Mouse (Mus musculus): ENCODE data around the gene Igsf9. TPM values are rescaled to one million over a fixed set of nuclear protein-coding genes. Genes with fewer than 3 reads are reported as not detected.

Gene Igsf9
- polyA plus RNA-seq, 1 experiment from 2014 or later: 29.6 TPM

GRCm38 (mm10) chr1:172441935-172442445 is 39.6 kb upstream of the Igsf9 start:
- Histone ChIP-seq H3K4me3 (ENCODE audit: low read depth, low read length) (no peak overlapping the region), H3K4me2 (ENCODE audit: low read depth, low read length) (no peak overlapping the region), H3K9me3 (ENCODE audit: control insufficient read depth, low read length) (no peaks in the 10 kb centered on the region), H3K9ac (replicated peaks; ENCODE audit: low read depth, low read length) (no peak overlapping the region), H3K27me3 (ENCODE audit: control insufficient read depth, insufficient read depth, low read length) (no peaks in the 10 kb centered on the region), H3K27ac (ENCODE audit: low read depth, low read length) (no peak overlapping the region), H3K36me3 (ENCODE audit: control insufficient read depth, insufficient read depth, low read length) (no peaks in the 10 kb centered on the region), H3K4me1 (ENCODE audit: control insufficient read depth, insufficient read depth, low read length) (no peaks in the 10 kb centered on the region)
- WGBS: 90% methylated on average over 9 of the region's 9 CpGs
- no peak for ATAC-seq (ENCODE audit: low read depth)

DNA sequence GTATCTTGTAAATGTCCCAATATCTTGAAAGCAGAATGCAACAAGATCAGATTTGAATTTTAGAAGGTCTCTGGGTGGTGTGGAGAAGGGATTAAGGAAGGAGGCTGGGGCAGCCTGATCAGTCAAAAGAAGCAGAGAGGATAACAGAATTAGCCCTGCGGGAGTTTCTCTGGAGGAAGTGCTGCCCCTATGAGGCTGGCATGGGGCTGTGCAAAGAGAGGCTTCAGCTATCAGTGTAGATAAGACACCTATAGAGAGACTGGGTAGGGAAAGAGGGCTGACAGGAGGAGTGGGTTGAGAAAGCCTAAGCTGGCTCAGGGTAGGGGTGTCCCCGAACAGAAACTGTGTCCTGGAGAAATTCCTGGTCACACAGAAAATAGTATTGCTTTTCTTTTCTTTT is 31.4 kb upstream of the Igsf9 start:
- no peaks in the 10 kb centered on the region for H3K27me3 ChIP-seq (ENCODE audit: control insufficient read depth, insufficient read depth, low read length)
- no peaks in the 10 kb centered on the region for H3K9me3 ChIP-seq (ENCODE audit: control insufficient read depth, low read length)
- no peaks in the 10 kb centered on the region for H3K4me1 ChIP-seq (ENCODE audit: control insufficient read depth, insufficient read depth, low read length)
- H3K4me3 ChIP-seq (ENCODE audit: low read depth, low read length): no peak overlapping the region
- H3K36me3 ChIP-seq (ENCODE audit: control insufficient read depth, insufficient read depth, low read length): no peaks in the 10 kb centered on the region
- ATAC-seq (ENCODE audit: low read depth): no peak
- 38% methylated on average over 2 of the region's 2 CpGs for whole genome bisulfite sequencing
- H3K4me2 ChIP-seq (ENCODE audit: low read depth, low read length): no peak overlapping the region
- no peak overlapping the region for H3K9ac ChIP-seq (replicated peaks; ENCODE audit: low read depth, low read length)
- H3K27ac ChIP-seq (ENCODE audit: low read depth, low read length): no peak overlapping the region

- H3K4me2 ChIP-seq (ENCODE audit: low read depth, low read length): no peak overlapping the region
- H3K27me3 ChIP-seq (ENCODE audit: control insufficient read depth, insufficient read depth, low read length): no peaks in the 10 kb centered on the region
- no peak overlapping the region for H3K27ac ChIP-seq (ENCODE audit: low read depth, low read length)
- H3K4me3 ChIP-seq (ENCODE audit: low read depth, low read length): no peak overlapping the region
- H3K36me3 ChIP-seq (ENCODE audit: control insufficient read depth, insufficient read depth, low read length): no peaks in the 10 kb centered on the region
- 35% methylated on average over 17 of the region's 17 CpGs for WGBS
- no peaks in the 10 kb centered on the region for H3K4me1 ChIP-seq (ENCODE audit: control insufficient read depth, insufficient read depth, low read length)
- H3K9ac ChIP-seq (replicated peaks; ENCODE audit: low read depth, low read length): no peak overlapping the region
- no peaks in the 10 kb centered on the region for H3K9me3 ChIP-seq (ENCODE audit: control insufficient read depth, low read length)
- ATAC-seq (ENCODE audit: low read depth): no peak
Measured at GRCm38 (mm10) chr1:172450848-172451470, 30.6 kb upstream of the Igsf9 start.

DNA sequence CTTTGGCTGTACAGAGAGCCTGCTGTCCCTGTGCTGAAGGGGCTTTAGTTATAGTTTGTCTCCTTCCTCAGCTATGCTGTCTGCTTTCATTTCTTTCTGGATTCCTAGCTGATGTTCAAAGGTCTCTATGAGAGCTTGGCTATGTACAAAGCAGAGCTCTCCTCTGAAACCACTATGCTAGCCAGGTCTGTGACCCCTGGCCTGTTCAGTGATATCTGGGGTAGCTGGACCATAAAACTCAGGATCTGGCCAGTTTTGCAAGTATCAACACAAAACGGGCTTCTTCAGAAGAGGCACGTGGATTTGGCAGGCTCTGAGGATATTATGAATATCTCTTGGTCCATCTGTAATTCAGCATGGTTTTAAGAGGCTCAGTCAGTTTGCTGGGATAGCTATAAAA is 28.7 kb upstream of the Igsf9 start:
- Histone ChIP-seq H3K4me1 (ENCODE audit: control insufficient read depth, insufficient read depth, low read length) (no peaks in the 10 kb centered on the region), H3K9me3 (ENCODE audit: control insufficient read depth, low read length) (no peaks in the 10 kb centered on the region), H3K4me2 (ENCODE audit: low read depth, low read length) (no peak overlapping the region), H3K4me3 (ENCODE audit: low read depth, low read length) (no peak overlapping the region), H3K9ac (replicated peaks; ENCODE audit: low read depth, low read length) (no peak overlapping the region), H3K27me3 (ENCODE audit: control insufficient read depth, insufficient read depth, low read length) (no peaks in the 10 kb centered on the region), H3K27ac (ENCODE audit: low read depth, low read length) (no peak overlapping the region), H3K36me3 (ENCODE audit: control insufficient read depth, insufficient read depth, low read length) (no peaks in the 10 kb centered on the region)
- WGBS: 81% methylated on average over 2 of the region's 2 CpGs
- ATAC-seq (ENCODE audit: low read depth): no peak

DNA sequence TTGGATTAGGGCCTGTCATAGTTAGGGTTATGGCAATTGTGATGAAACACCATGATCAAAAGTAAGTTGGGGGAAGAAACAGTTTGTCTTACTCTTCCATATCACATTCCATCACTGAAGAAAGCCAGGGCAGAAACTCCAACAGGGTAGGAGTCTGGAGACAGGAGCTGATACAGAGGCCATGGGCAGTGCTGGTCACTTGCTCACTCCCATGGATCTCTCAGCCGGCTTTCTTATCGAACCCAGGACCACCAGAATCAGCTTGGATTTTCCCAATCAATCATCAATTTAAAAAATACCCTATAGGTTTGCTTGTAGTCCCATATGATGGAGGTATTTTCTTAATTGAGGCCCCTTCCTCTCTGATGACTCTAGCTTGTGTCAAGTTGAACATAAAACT is 27.8 kb upstream of the Igsf9 start:
- Histone ChIP-seq H3K36me3 (ENCODE audit: control insufficient read depth, insufficient read depth, low read length) (no peaks in the 10 kb centered on the region), H3K9ac (replicated peaks; ENCODE audit: low read depth, low read length) (no peak overlapping the region), H3K27me3 (ENCODE audit: control insufficient read depth, insufficient read depth, low read length) (no peaks in the 10 kb centered on the region), H3K4me1 (ENCODE audit: control insufficient read depth, insufficient read depth, low read length) (no peaks in the 10 kb centered on the region), H3K4me2 (ENCODE audit: low read depth, low read length) (no peak overlapping the region), H3K4me3 (ENCODE audit: low read depth, low read length) (no peak overlapping the region), H3K9me3 (ENCODE audit: control insufficient read depth, low read length) (no peaks in the 10 kb centered on the region), H3K27ac (ENCODE audit: low read depth, low read length) (no peak overlapping the region)
- ATAC-seq (ENCODE audit: low read depth): no peak
- WGBS: 91% methylated on average over 2 of the region's 2 CpGs

- Histone ChIP-seq H3K36me3 (ENCODE audit: control insufficient read depth, insufficient read depth, low read length) (no peaks in the 10 kb centered on the region), H3K4me1 (ENCODE audit: control insufficient read depth, insufficient read depth, low read length) (no peaks in the 10 kb centered on the region), H3K27ac (ENCODE audit: low read depth, low read length) (no peak overlapping the region), H3K4me2 (ENCODE audit: low read depth, low read length) (no peak overlapping the region), H3K4me3 (ENCODE audit: low read depth, low read length) (no peak overlapping the region), H3K9me3 (ENCODE audit: control insufficient read depth, low read length) (no peaks in the 10 kb centered on the region), H3K9ac (replicated peaks; ENCODE audit: low read depth, low read length) (no peak overlapping the region), H3K27me3 (ENCODE audit: control insufficient read depth, insufficient read depth, low read length) (no peaks in the 10 kb centered on the region)
- ATAC-seq (ENCODE audit: low read depth): no peak
- WGBS: 14% methylated on average over 4 of the region's 4 CpGs
Measured at GRCm38 (mm10) chr1:172455416-172455815, 26.2 kb upstream of the Igsf9 start.

GRCm38 (mm10) chr1:172456001-172456677 is 25.4 kb upstream of the Igsf9 start:
- no peak overlapping the region for H3K4me2 ChIP-seq (ENCODE audit: low read depth, low read length)
- no peaks in the 10 kb centered on the region for H3K36me3 ChIP-seq (ENCODE audit: control insufficient read depth, insufficient read depth, low read length)
- H3K4me1 ChIP-seq (ENCODE audit: control insufficient read depth, insufficient read depth, low read length): no peaks in the 10 kb centered on the region
- H3K4me3 ChIP-seq (ENCODE audit: low read depth, low read length): no peak overlapping the region
- no peaks in the 10 kb centered on the region for H3K9me3 ChIP-seq (ENCODE audit: control insufficient read depth, low read length)
- 80% methylated on average over 7 of the region's 7 CpGs for WGBS
- ATAC-seq (ENCODE audit: low read depth): no peak
- H3K27me3 ChIP-seq (ENCODE audit: control insufficient read depth, insufficient read depth, low read length): no peaks in the 10 kb centered on the region
- no peak overlapping the region for H3K9ac ChIP-seq (replicated peaks; ENCODE audit: low read depth, low read length)
- no peak overlapping the region for H3K27ac ChIP-seq (ENCODE audit: low read depth, low read length)

DNA sequence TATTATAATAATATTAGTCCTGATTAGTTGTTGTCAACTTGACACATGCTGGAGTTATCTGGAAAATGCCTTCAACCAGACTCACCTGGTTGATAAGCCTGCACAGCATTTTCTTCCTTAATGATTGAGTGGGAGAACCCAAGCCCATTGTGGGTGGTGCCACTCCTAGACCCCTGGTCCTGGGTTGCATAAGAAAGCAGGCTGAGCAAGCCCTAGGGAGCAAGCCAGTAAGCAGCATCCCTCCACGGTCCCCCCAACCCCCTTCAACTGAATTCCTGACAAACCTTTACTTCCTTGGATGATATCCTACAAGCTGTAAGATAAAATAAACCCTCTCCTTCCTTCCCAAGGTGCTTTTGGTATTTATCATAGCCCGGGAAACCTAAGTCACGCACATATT is 24.4 kb upstream of the Igsf9 start:
- Histone ChIP-seq H3K36me3 (ENCODE audit: control insufficient read depth, insufficient read depth, low read length) (no peaks in the 10 kb centered on the region), H3K27me3 (ENCODE audit: control insufficient read depth, insufficient read depth, low read length) (no peaks in the 10 kb centered on the region), H3K27ac (ENCODE audit: low read depth, low read length) (no peak overlapping the region), H3K4me3 (ENCODE audit: low read depth, low read length) (no peak overlapping the region), H3K4me1 (ENCODE audit: control insufficient read depth, insufficient read depth, low read length) (no peaks in the 10 kb centered on the region), H3K9ac (replicated peaks; ENCODE audit: low read depth, low read length) (no peak overlapping the region), H3K4me2 (ENCODE audit: low read depth, low read length) (no peak overlapping the region), H3K9me3 (ENCODE audit: control insufficient read depth, low read length) (no peaks in the 10 kb centered on the region)
- no peak for ATAC-seq (ENCODE audit: low read depth)
- 92% methylated on average over 3 of the region's 3 CpGs for WGBS

DNA sequence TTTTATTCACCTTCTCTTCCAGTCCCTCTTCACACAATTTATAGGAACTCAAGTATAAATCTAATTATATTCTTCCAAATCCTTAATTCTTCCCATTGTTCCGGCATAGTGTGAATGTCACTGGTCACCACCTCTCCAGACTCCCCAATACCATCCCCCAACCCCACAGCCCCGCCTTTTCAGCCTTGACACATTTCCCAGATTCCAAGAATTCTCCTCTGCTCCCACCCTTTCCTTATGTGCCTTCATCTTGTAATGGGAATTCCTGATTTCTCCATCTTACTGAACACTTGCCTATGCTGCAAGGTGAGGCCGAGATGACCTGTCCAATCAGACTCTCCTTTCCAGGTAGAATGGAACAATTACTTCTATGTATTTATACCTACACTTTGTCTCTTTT is 23.5 kb upstream of the Igsf9 start:
- Histone ChIP-seq H3K27me3 (ENCODE audit: control insufficient read depth, insufficient read depth, low read length) (no peaks in the 10 kb centered on the region), H3K4me1 (ENCODE audit: control insufficient read depth, insufficient read depth, low read length) (no peaks in the 10 kb centered on the region), H3K4me2 (ENCODE audit: low read depth, low read length) (no peak overlapping the region), H3K27ac (ENCODE audit: low read depth, low read length) (no peak overlapping the region), H3K9ac (replicated peaks; ENCODE audit: low read depth, low read length) (no peak overlapping the region), H3K4me3 (ENCODE audit: low read depth, low read length) (no peak overlapping the region), H3K9me3 (ENCODE audit: control insufficient read depth, low read length) (no peaks in the 10 kb centered on the region), H3K36me3 (ENCODE audit: control insufficient read depth, insufficient read depth, low read length) (no peaks in the 10 kb centered on the region)
- no peak for ATAC-seq (ENCODE audit: low read depth)
- 88% methylated on average over 3 of the region's 3 CpGs for WGBS
